Mouse (Mus musculus) lung, postnatal 25 days (tissue): ENCODE results near the gene Cers5.
A peak's percentile ranks its signal among the peaks of the same experiment; 100 is the strongest.
"Not testable (repeated sequence)": the region's sequence is repeated elsewhere in the genome, so short reads cannot be mapped to it uniquely, and the experiment has no call there.

ENCODE experiments used
- DNase-seq: peaks from one replicate; pipeline ENCODE4 v3.0.0; 2022; ENCODE audit warnings: low spot score

The Cers5 gene

GRCm38 (mm10) chr15:99708176-99708575, 64.5 kb downstream of the Cers5 start:
- no peak for DNase-seq

GRCm38 (mm10) chr15:99705440-99706048, 67.1 kb downstream of the Cers5 start, which contains the start of gene Gm17349:
TSS of gene Gm17349 (minus strand) at chr15:99705490.
- DNase-seq = peak; percentile 44

GRCm38 (mm10) chr15:99704881-99705280, 67.8 kb downstream of the Cers5 start:
- no peak for DNase-seq

- DNase-seq = no peak
These were observed 68.5 kb downstream of the Cers5 start for GRCm38 (mm10) chr15:99704041-99704681.

- no peak for DNase-seq
These were observed 69.0 kb downstream of the Cers5 start for GRCm38 (mm10) chr15:99703676-99704040.

- DNase-seq = no peak
These were observed 69.6 kb downstream of the Cers5 start for GRCm38 (mm10) chr15:99703104-99703503.

GRCm38 (mm10) chr15:99701999-99702900, 70.4 kb downstream of the Cers5 start, which contains the start of gene Smarcd1:
TSS of gene Smarcd1 (plus strand) at chr15:99702129.
- peak; percentile 95 for DNase-seq

- not testable (repeated sequence) for DNase-seq
These were observed 71.1 kb downstream of the Cers5 start for GRCm38 (mm10) chr15:99701640-99701998.

GRCm38 (mm10) chr15:99700219-99701106, 72.2 kb downstream of the Cers5 start:
- DNase-seq = no peak

GRCm38 (mm10) chr15:99699715-99700114, 73.0 kb downstream of the Cers5 start:
- no peak for DNase-seq

- DNase-seq = no peak
These were observed 74.1 kb downstream of the Cers5 start for GRCm38 (mm10) chr15:99698533-99699085.

GRCm38 (mm10) chr15:99697309-99697708, 75.4 kb downstream of the Cers5 start:
- DNase-seq = no peak

GRCm38 (mm10) chr15:99691976-99692375, 80.7 kb downstream of the Cers5 start:
- DNase-seq = no peak

- DNase-seq = no peak
These were observed 81.8 kb downstream of the Cers5 start for GRCm38 (mm10) chr15:99690924-99691323.

GRCm38 (mm10) chr15:99688712-99689111, 84.0 kb downstream of the Cers5 start:
- DNase-seq = peak; percentile 59
